Mouse (Mus musculus): ENCODE data around the gene Pheta1. TPM values are rescaled to one million over a fixed set of nuclear protein-coding genes. Genes with fewer than 3 reads are reported as not detected.

The Pheta1 gene
- total RNA-seq, 2 experiments from 2014 or later, result 6.4 to 8.3 TPM

GRCm38 (mm10) chr5:121889819-121890362 is 41.1 kb downstream of the Pheta1 start:
- DNase-seq, result no peak

- no peak for DNase-seq
Observed at GRCm38 (mm10) chr5:121890925-121891324, 42.1 kb downstream of the Pheta1 start.

- no peak for DNase-seq
Observed at GRCm38 (mm10) chr5:121892281-121892680, 43.5 kb downstream of the Pheta1 start.

- peak in 1 of 2 experiments; percentile 29 for DNase-seq
Observed at GRCm38 (mm10) chr5:121893581-121893980, 44.8 kb downstream of the Pheta1 start.

- no peak for DNase-seq
Observed at GRCm38 (mm10) chr5:121894647-121895046, 45.9 kb downstream of the Pheta1 start.

- peak in 1 of 2 experiments; percentile 19 for DNase-seq
Observed at GRCm38 (mm10) chr5:121895117-121895756, 46.5 kb downstream of the Pheta1 start.

- DNase-seq, result no peak
Observed at GRCm38 (mm10) chr5:121902809-121903745, 54.3 kb downstream of the Pheta1 start.

Small RNA genes lying within 50 kb of the gene (microRNA-seq; reads per million reads assigned to microRNA genes)
- 3.5 to 3.8 reads per million in 2 experiments for gene Mir7031

Other genes with a start within 250 kb of the Pheta1 start
- gene Acad12, start 230.0 kb upstream of the Pheta1 start, total RNA-seq (2021), result 10 to 100 TPM; 89.0 to 93.2 TPM
- gene Acad10, start 188.5 kb upstream of the Pheta1 start, total RNA-seq (2021), result 10 to 100 TPM; 25.4 to 27.5 TPM
- gene Brap, start 188.4 kb upstream of the Pheta1 start, total RNA-seq (2021), result 10 to 100 TPM; 26.5 to 28.9 TPM
- gene Atxn2, start 137.6 kb upstream of the Pheta1 start, total RNA-seq (2021), result 100 to 1,000 TPM; 137 to 154 TPM
- 10 to 100 TPM; 21.3 to 21.6 TPM for gene Sh2b3, start 11.3 kb upstream of the Pheta1 start, total RNA-seq (2021)
- 10 to 100 TPM; 19.3 to 19.4 TPM for gene Cux2, start 201.1 kb downstream of the Pheta1 start, total RNA-seq (2021)

Measured in heart, adult 18-20 months (tissue).